Mouse (Mus musculus): ENCODE measurements around the gene Fcrlb.

- TF ChIP-seq CTCF (IDR thresholded peaks at IDR 0.05; ENCODE audit: control insufficient read depth, insufficient read depth, insufficient read length): no peak
- TF ChIP-seq MAX (IDR thresholded peaks at IDR 0.05): no peak
- no peak for TF ChIP-seq MYOD1 (IDR thresholded peaks at IDR 0.05; ENCODE audit: control insufficient read depth, insufficient read length, low read depth)
- TF ChIP-seq CEBPB (IDR thresholded peaks at IDR 0.05; ENCODE audit: low read depth): no peak
Observed at GRCm38 (mm10) chr1:170959791-170960190, 47.0 kb upstream of the Fcrlb start.

All from C2C12 (cell line).